Mouse (Mus musculus) ES-E14 (cell line): ENCODE measurements around the gene Dmac2. TPM values are rescaled to one million over a fixed set of nuclear protein-coding genes. Genes with fewer than 3 reads are reported as not detected.

Experiments used
- DNase-seq: peaks from one replicate; pipeline ENCODE4 v3.0.0-alpha.2; 2013; ENCODE audit warnings: low read depth, low spot score
- H3K27ac ChIP-seq: 2 replicates; pipeline ENCODE4 v1.5.1; 2012; ENCODE audit warnings: low read depth, mild to moderate bottlenecking, low read length, moderate library complexity, mixed read lengths; ENCODE audit not compliant: poor library complexity, insufficient read depth, severe bottlenecking
- H3K36me3 ChIP-seq: 2 replicates; pipeline ENCODE4 v1.6.1; 2012; ENCODE audit warnings: mild to moderate bottlenecking, low read length, moderate library complexity, mixed read lengths; ENCODE audit not compliant: control insufficient read depth, poor library complexity, insufficient read depth, severe bottlenecking
- H3K4me1 ChIP-seq, 2 experiments: fragments of 150-350 bp in 1 of 2; sonication (generic) in 1 of 2; 2 replicates each; pipeline ENCODE4 v1.6.1; 2012; ENCODE audit warnings: low read length in 2 of 2, mild to moderate bottlenecking in 1 of 2, mixed read lengths in 1 of 2; ENCODE audit not compliant: control insufficient read depth in 2 of 2, insufficient read depth in 2 of 2, poor library complexity in 1 of 2
- H3K4me3 ChIP-seq, 2 experiments: fragments of 150-350 bp in 1 of 2; sonication (generic) in 1 of 2; 2 replicates each; pipeline ENCODE4 v1.5.1; 2012; ENCODE audit warnings: low read length in 2 of 2, low read depth in 1 of 2, mild to moderate bottlenecking in 1 of 2, mixed read lengths in 1 of 2; ENCODE audit not compliant: insufficient read depth in 1 of 2, poor library complexity in 1 of 2, severe bottlenecking in 1 of 2
- H3K9ac ChIP-seq: 2 replicates; pipeline ENCODE4 v1.6.1; 2012; ENCODE audit warnings: low read depth, mild to moderate bottlenecking, low read length, mixed read lengths; ENCODE audit not compliant: poor library complexity, insufficient read depth, severe bottlenecking
- H3K9me3 ChIP-seq: fragments of 150-350 bp; sonication (generic); 2 replicates; pipeline ENCODE4 v1.6.1; 2012; ENCODE audit warnings: low read depth, mild to moderate bottlenecking, low read length; ENCODE audit not compliant: control insufficient read depth, insufficient read depth
- CHD2 ChIP-seq: IDR thresholded peaks from 2 replicates; pipeline ENCODE4 v1.6.1; 2014; ENCODE audit warnings: mild to moderate bottlenecking, low read depth, low read length, inconsistent platforms
- HCFC1 ChIP-seq: IDR thresholded peaks from 2 replicates; pipeline ENCODE4 v1.6.1; 2012; ENCODE audit warnings: low read length, inconsistent platforms, borderline replicate concordance; ENCODE audit not compliant: insufficient read depth
- MAFK ChIP-seq: IDR thresholded peaks from 2 replicates; pipeline ENCODE4 v1.6.1; 2014; ENCODE audit warnings: mild to moderate bottlenecking, low read depth, low read length, inconsistent platforms; ENCODE audit not compliant: insufficient read depth
- ZC3H11A ChIP-seq: IDR thresholded peaks from 2 replicates; pipeline ENCODE4 v1.6.1; 2012; ENCODE audit warnings: low read depth, mild to moderate bottlenecking, inconsistent platforms, low read length, borderline replicate concordance
- ZNF384 ChIP-seq: IDR thresholded peaks from 2 replicates; pipeline ENCODE4 v1.6.1; 2012; ENCODE audit warnings: low read depth, low read length, inconsistent platforms
- in situ Hi-C, 2 experiments: fragments of 600-800 bp; cut with MboI; formaldehyde crosslinking; loops; one replicate each; pipeline ENCODE4 v1.15.1; 2025; ENCODE audit warnings: low sequenced_read_pairs in 2 of 2, inconsistent platforms in 1 of 2; ENCODE audit not compliant: unreplicated experiment in 2 of 2
- total RNA-seq: library from RNA; depleted of rRNA; stranded (reverse); fragments of 300-350 nt; gene quantifications from 2 replicates; pipeline ENCODE4 v1.2.3, GENCODE M21; 2012

The Dmac2 gene
- total RNA-seq, 1 experiment = 30.0 TPM

DNA sequence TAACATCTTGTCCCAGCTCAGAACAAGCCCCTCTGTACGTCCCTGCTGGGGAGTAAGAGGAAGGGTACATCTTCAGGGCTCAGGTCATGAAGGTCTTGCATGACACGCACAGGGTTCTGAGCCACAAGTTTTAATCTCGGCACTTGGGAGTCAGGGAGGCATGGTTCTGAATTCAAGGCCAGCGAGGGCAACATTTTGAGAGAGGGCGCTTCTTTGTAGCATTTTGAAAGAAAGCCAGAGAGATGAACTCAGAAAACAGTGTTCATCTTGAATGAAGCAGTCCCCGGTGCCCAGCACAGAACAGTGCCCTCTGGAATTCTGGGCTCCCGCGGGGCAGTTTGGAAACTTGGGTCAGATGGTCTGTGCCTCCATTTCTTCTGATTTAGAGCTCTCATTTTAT lies 47.2 kb downstream of the Dmac2 start:
- Histone ChIP-seq H3K4me3 (no peak overlapping the region), H3K36me3 (peaks cover 70% of the 10 kb centered on the region), H3K4me1 (peaks cover 5 to 41% of the 10 kb centered on the region in 2 experiments)

GRCm38 (mm10) chr7:25669158-25669557 lies 49.9 kb downstream of the Dmac2 start:
- H3K27ac ChIP-seq = peak overlapping the region; percentile 86
- no peak for DNase-seq
- H3K9me3 ChIP-seq = no peaks in the 10 kb centered on the region
- H3K4me1 ChIP-seq = peaks cover 5 to 39% of the 10 kb centered on the region in 2 experiments
- TF ChIP-seq ZNF384 (no peak), CHD2 (no peak), MAFK (no peak), ZC3H11A (no peak), HCFC1 (no peak)
- H3K36me3 ChIP-seq = peaks cover 47% of the 10 kb centered on the region
- in situ Hi-C loops = no loop called here
- no peak overlapping the region for H3K9ac ChIP-seq
- H3K4me3 ChIP-seq = peak overlapping the region in 1 of 2 experiments; percentile 0; a peak in 1 of 4 replicates

More for the DNA sequence above, 47.2 kb downstream of the Dmac2 start:
- in situ Hi-C loops = no loop called here
- Histone ChIP-seq H3K27ac (no peak overlapping the region), H3K9ac (no peak overlapping the region), H3K9me3 (no peaks in the 10 kb centered on the region)
- DNase-seq = no peak
- TF ChIP-seq CHD2 (no peak), HCFC1 (no peak), ZNF384 (no peak), ZC3H11A (no peak), MAFK (no peak)

GRCm38 (mm10) chr7:25669631-25670030 lies 50.4 kb downstream of the Dmac2 start:
- Histone ChIP-seq H3K4me3 (peak overlapping the region; percentile 0 to 46; a peak in 3 of 4 replicates), H3K36me3 (peaks cover 43% of the 10 kb centered on the region), H3K27ac (peak overlapping the region; percentile 91), H3K9ac (no peak overlapping the region), H3K9me3 (no peaks in the 10 kb centered on the region), H3K4me1 (peaks cover 5 to 44% of the 10 kb centered on the region in 2 experiments)
- no peak for DNase-seq
- in situ Hi-C loops = no loop called here
- TF ChIP-seq CHD2 (no peak), HCFC1 (no peak), MAFK (no peak), ZC3H11A (no peak), ZNF384 (no peak)

DNA sequence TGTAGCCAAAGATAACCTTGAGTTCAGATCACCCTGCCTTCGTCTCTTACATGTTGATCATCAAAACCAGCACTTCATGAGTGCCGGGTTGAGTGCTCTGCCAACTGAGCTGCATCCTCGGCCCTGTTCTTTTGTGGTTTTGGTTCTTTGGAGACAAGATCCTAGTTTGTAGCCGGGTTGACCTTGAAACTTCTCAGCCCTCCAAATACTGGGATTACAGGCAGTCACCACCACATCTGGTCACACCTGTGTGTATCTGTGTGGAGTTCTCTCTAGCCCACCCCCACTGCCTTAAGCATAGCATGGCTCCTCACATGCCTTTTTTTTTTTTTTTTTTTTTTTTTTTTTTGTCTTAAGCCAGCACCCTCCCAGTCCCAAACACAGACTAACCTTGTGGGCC lies 50.9 kb downstream of the Dmac2 start:
- no peak for TF ChIP-seq ZC3H11A
- TF ChIP-seq ZNF384 = peak; percentile 90
- DNase-seq = no peak
- H3K9ac ChIP-seq = no peak overlapping the region; the same call in 1 of the 2 replicates
- peak overlapping the region; percentile 91 for H3K27ac ChIP-seq
- peaks cover 39% of the 10 kb centered on the region for H3K36me3 ChIP-seq
- no peaks in the 10 kb centered on the region for H3K9me3 ChIP-seq
- in situ Hi-C loops = no loop called here
- H3K4me3 ChIP-seq = peak overlapping the region in 1 of 2 experiments; percentile 46; a peak in 2 of 4 replicates
- H3K4me1 ChIP-seq = peaks cover 5 to 43% of the 10 kb centered on the region in 2 experiments

GRCm38 (mm10) chr7:25671686-25672085 lies 52.5 kb downstream of the Dmac2 start:
- TF ChIP-seq MAFK = no peak
- TF ChIP-seq HCFC1 = no peak
- no peak for TF ChIP-seq ZC3H11A
- no peak for TF ChIP-seq CHD2
- TF ChIP-seq ZNF384 = no peak
- H3K4me1 ChIP-seq = peaks cover 5 to 34% of the 10 kb centered on the region in 2 experiments
- H3K4me3 ChIP-seq = no peak overlapping the region
- no peaks in the 10 kb centered on the region for H3K9me3 ChIP-seq
- no peak overlapping the region for H3K27ac ChIP-seq
- H3K36me3 ChIP-seq = peaks cover 23% of the 10 kb centered on the region
- no peak overlapping the region for H3K9ac ChIP-seq
- in situ Hi-C loops = no loop called here
- DNase-seq = no peak
